Mouse (Mus musculus): ENCODE measurements around the gene Thsd7a. TPM values are rescaled to one million over a fixed set of nuclear protein-coding genes. Genes with fewer than 3 reads are reported as not detected.

Thsd7a gene
- total RNA-seq, 2 experiments from 2014 or later: 36.3 to 37.4 TPM

DNA sequence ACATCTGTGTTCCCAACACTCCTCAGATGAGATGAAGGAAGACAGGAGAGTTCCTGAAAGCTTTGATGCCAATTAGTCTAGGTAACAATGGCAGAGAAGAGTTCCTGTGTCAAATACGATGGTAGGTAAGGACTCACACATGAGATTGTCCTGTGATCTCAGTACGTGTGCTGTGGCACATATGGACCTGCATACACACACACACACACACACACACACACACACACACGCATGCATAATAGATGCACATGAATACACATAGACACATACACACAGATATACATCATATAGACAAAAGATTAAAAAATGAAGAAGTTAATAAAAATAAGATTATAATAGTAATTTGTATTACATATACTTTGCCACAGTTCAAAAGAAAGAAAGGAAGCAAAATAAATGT lies 56.0 kb downstream of the Thsd7a start:
- DNase-seq (ENCODE audit: low spot score in 2 of 2): no peak

- no peak for DNase-seq (ENCODE audit: low spot score in 2 of 2)
Observed at GRCm38 (mm10) chr6:12649633-12650032, 99.6 kb downstream of the Thsd7a start.

GRCm38 (mm10) chr6:12628637-12629246 lies 120.5 kb downstream of the Thsd7a start:
- peak in 1 of 2 experiments; percentile 14 for DNase-seq (ENCODE audit: low spot score in 2 of 2)

DNA sequence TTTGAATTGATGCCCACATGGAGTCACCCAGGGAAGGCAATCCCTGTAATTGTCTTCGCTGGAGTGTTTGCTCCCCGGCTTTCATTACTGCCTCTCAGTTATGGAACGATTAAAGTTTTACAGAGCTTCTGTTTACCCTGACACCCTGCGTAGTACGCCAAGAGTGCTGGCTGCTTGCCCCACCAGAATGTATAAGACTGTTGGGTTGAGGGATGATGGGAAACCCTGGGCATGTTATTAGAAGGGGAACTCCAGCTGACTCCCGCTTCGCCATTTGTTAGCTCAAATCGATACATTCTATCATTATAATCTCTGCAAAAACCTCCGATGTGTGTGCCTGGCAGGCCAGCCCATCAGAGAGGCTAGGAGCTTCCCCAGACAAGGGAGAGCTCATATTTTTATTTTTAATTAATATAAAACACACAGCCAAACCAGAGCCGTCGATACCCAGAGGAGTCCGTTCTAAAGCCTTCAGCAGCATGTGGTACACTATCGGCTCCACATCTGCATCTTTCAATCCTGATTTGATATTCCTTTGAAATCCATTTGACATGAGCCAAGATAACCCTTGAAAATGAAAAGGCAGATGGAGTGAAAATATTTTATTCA lies 142.5 kb downstream of the Thsd7a start:
- DNase-seq (ENCODE audit: low spot score in 2 of 2): peak; percentile 18 to 22

DNA sequence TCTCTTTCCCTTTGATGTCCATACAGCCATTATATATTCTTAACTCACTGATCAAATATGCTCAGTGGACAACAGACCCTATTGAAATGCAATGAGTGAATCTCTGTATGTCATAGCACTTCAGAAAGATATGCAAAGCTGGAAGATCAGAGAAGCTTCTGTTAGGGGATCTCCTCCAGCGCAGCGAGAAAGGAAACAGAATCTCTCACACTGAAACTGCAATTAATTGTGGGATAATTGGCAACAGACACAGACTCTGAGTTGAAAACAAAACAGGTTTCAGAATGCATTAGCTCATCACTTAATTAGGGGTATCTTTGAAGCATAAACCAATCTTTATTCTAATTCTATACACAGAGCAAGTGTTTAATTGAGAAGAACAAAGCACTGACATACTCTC lies 146.3 kb downstream of the Thsd7a start:
- DNase-seq (ENCODE audit: low spot score in 2 of 2): no peak

DNA sequence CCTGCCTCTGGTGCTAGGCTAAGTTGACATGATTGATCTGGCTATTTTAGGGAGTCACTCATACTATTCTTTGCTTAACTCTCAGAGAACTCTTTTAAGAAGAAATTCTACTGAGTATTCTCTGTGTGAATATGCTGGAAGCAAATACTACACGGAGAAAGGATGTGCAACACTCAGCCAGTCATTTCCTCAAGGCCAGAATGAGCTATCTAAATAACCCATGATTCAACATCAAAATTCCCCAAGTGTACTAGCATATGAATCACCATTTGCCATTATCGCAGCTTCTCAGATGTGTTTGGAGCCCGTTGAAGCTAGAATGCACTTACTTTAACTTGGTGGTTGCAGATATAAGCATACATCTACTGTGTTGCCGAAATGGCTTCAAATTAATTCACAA lies 147.0 kb downstream of the Thsd7a start:
- DNase-seq (ENCODE audit: low spot score in 2 of 2): no peak

DNA sequence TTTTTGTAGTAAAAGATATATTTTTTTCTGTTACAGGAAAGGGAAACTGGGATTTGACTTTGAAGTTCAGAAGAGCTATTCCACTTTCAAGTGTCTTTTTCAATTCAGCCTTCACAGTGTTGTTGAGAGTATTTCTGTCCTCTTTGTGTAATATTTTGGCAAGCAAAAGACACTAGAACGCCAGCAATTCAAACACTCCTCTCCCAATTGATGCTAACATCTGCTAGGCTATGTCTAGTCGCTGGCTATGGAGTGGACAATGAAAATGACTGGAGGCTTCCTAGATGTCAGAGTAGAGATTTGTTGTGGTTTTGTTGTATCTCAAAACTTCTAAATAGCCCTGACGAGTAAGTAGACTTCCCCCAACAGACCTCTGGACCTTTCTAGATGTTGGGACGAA lies 164.8 kb downstream of the Thsd7a start:
- DNase-seq (ENCODE audit: low spot score in 2 of 2): no peak

DNA sequence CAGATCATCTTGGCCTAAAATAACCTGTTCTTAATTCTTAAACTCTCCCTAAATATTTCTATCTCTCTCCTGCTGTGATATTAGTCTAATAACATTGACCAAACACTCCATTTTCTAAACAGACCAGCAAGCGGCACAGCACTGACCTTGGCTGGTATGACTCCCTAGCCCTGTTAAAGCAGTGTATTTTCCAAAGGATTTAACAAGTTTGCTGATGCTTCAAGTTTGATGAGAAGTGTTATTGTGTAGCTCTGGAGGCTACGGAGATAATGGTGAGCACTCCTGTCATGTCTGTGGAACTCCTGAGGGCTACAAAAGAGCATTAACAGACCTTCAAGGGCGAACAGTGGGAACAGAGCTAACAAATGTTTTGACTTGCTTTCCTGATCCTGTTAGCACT lies 168.1 kb downstream of the Thsd7a start:
- no peak for DNase-seq (ENCODE audit: low spot score in 2 of 2)

- no peak for DNase-seq (ENCODE audit: low spot score in 2 of 2)
Observed at GRCm38 (mm10) chr6:12575619-12576216, 173.5 kb downstream of the Thsd7a start.

GRCm38 (mm10) chr6:12572202-12572601 lies 177.0 kb downstream of the Thsd7a start:
- no peak for DNase-seq (ENCODE audit: low spot score in 2 of 2)

GRCm38 (mm10) chr6:12565136-12565535 lies 184.1 kb downstream of the Thsd7a start:
- no peak for DNase-seq (ENCODE audit: low spot score in 2 of 2)

DNA sequence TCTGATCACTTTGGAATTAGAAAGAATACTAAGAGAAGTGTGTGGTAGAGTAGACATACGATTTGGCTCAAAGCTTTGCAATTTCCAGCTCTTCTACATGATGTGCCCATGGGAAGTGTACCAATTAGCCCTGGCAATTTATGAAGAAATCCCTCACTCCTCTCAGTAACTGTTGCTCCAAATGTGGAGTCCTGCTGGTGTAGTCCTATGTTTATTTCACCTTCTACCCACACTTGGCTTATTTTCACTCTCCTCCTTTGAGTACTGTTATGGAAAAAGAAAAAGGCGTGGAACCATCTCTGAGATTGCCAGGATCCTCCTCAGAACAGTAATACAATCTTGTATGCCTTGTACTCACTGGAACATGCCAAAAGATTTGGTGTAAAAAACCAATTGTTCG lies 186.9 kb downstream of the Thsd7a start:
- DNase-seq (ENCODE audit: low spot score in 2 of 2): no peak

DNA sequence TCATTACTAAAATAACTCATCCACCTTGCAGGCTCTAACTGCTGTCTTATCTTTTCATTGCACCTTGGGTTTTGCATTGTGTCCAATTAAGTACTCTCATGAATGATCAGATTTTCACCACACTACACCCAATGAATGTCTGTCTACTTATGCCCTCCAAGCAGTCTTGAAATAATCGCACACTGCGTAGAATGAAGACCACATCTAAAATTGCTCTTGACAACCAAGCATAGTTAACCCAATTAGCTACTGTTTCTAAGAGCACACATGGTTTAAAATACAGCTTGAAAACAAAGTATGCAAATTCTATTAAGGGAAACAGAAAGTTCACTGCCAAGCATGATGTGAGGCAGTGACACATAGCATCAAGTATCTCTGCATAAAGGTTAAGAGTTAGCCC lies 188.7 kb downstream of the Thsd7a start:
- DNase-seq (ENCODE audit: low spot score in 2 of 2): no peak

DNA sequence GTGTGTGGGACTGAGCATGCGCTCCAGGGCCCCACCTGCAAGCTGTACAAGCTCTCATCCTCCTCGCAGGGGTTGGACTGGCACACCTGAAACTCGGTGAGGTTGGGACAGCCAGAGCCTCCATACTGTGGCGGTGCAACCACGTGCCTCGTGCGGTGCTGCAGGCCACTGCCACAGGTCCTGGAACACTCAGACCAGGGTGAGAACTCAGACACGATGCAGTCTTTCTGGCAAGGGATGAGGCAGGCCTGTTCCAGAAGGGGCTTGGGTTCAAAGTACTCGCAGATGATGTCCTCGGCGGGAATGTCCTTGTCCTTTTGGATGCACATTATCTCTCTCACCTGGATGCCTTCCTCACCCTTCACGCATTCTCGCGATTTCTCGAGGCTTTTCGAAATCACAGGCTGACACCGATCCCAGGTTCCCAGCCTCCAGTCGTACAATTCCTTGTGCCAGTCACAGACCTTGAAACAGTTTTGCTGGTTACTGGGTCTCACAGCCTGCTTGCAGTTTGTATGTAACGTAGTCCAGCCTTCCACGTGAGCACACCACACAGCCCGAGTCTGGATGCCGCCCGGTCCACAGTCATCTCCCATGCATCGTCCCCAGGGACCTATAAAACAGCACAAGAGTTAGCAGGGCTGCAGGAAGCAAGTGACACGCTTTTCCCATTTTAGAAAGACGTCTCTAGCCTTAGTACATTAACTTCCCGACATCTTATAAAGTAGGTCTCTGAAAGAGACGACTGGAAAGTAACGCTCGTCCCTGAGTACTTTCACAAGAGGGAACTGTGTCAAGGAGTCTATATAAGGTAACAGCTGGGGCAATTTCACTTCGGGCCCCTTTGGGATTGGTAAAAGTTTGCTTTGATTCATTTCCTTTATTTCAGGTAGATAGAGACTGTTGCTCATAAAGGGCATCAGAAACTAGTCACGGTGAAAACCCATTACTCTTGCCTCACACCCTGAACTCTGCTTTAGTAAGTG lies 193.8 kb downstream of the Thsd7a start:
- DNase-seq (ENCODE audit: low spot score in 2 of 2): no peak

DNA sequence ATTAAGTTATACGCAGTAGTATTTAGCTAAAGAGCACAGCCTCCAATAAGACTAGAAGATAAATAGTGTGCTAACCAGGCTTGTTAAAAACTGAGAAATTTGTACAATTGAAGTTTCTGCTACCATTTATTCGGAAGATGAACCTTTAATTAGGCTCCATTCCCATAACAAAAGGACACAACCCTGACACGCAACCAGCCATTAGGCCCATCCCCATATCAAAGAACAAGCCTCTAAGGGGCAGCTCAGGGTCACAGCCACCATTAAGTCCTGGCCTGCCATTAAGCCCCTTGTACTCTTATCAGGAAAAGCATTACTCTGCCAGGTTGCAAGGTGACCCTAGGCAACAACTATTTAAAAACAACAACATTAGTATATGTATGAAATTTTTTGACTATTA lies 198.0 kb downstream of the Thsd7a start:
- DNase-seq (ENCODE audit: low spot score in 2 of 2): no peak

DNA sequence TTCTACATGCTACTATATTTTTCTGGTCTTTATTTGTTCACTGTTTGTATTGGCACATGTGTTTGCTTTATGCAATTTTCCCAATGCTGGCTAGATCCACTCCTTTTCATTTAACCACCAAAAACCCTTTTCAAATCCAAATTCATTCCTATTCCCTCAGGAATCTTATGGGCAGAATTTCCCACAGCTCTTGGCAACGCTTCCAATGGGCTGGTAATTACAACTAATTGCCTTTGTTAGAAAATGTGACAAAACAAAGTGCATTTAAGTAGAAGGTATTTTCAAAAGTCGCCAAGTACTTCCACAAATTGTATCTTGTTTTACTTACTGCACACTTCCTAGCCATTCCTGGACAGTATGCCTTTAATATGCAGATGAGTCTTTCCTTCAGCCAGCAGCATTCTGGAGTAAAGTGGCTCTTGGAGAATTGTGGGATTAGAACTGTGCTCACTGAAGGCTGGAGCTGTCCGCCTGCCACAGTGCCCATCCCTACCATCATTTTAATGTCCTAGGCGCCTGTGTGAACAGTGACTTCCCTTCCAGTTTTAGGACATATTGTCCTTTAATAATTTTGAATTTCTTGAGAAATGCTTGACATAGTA lies 199.1 kb downstream of the Thsd7a start:
- no peak for DNase-seq (ENCODE audit: low spot score in 2 of 2)

DNA sequence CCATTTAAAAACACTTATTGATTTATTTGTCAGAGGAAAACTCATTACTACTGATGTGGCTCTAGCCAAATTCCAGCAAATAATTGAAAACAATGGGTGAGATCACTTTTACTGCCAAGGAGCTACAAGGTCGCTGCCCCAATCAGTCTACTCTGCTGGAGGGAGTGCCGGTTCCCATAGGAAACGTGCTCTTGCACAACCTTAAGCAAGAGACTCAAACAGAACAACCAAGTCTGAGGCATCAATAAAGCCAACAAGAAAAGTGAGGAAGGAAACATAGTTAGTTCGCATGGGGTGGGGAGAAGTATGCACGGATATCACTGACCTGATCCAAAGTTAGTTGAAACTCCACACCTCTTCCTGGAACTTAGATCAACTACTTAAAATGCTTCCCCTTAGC lies 205.1 kb downstream of the Thsd7a start:
- no peak for DNase-seq (ENCODE audit: low spot score in 2 of 2)

DNA sequence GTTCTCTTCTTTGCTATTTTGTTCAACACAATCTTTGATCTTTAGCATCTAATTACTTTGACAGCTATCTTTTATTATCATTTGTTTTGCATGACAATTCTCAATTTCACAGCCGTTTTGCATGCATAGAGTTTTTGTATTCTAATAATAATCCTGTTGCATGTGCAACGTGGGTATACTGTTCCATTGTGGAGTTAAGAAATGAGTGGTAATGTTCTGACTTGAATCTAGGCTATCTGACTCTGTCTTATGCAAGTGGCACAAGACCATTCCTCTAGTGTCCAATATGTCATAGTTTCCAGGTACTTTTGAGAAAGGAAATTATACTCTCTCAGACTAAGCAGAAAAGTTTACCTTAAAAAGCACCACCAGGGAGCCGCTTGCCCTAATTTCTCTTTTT lies 206.7 kb downstream of the Thsd7a start:
- no peak for DNase-seq (ENCODE audit: low spot score in 2 of 2)

GRCm38 (mm10) chr6:12519121-12519520 lies 230.1 kb downstream of the Thsd7a start:
- no peak for DNase-seq (ENCODE audit: low spot score in 2 of 2)

DNA sequence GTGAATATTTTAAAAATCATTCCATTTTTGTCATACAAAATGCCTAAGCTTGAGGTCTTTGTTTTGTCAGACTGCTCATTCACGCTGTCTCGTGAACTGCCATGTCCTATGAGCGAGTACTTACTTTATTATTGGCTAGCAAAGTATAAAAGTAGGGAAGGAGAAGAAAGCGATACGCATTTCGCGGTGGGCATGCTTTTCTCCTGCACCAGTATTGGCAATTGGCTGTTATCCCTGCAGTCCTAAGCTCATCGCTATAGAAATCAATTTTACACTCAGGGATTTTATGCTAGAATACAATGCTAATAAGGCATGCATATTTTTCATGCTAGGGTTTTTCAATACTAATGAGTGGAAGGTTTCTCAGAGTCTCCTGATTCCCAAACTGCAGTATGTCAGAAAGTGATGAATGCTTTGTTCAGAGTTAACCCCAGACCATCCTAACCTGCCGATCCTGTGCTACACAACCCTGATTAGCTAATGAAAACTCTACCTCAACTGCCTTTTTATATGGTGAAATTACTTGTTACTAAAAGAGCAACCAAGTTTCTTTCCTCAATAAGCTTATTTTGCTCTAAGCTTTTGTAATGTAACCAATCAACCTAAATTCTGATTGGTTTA lies 230.8 kb downstream of the Thsd7a start:
- no peak for DNase-seq (ENCODE audit: low spot score in 2 of 2)

- DNase-seq (ENCODE audit: low spot score in 2 of 2): no peak
Observed at GRCm38 (mm10) chr6:12517726-12518125, 231.5 kb downstream of the Thsd7a start.
